Mouse (Mus musculus) cerebellum, adult 11 months (tissue): ENCODE data around the gene Tstd3.

Source experiments
- DNase-seq: peaks from one replicate; pipeline ENCODE4 v3.0.0; 2022

Gene Tstd3

DNA sequence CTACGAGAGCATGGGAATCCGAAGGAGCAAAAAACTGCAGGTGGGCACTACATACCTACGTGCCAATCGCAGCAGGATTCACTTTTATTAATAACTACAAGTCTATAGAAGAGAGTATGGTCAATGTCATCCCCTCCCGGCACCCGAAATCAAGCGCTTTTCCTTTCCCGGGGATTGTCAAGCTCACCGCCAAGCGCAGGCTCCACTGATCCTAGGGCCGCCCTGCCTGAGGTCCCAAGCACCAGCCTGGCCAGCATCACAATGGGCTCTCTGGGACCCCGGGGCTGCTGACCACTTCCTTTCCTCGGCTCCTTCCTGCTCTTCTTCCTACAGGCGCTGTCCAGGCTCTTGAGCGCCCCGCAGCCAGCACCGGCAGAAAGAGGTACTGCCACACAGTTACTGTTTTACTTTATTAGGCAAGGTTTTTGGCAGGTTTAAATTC, at the start of gene Tstd3, which contains the start of gene Usp45:
TSS of gene Tstd3 (minus strand) at position 350 of the 442 bp plus-strand sequence.
TSS of gene Usp45 (plus strand) at position 294 of the 442 bp plus-strand sequence.
- DNase-seq: peak; percentile 78

GRCm38 (mm10) chr4:21814029-21814428, 47.0 kb upstream of the Tstd3 start:
- DNase-seq: peak; percentile 11

DNA sequence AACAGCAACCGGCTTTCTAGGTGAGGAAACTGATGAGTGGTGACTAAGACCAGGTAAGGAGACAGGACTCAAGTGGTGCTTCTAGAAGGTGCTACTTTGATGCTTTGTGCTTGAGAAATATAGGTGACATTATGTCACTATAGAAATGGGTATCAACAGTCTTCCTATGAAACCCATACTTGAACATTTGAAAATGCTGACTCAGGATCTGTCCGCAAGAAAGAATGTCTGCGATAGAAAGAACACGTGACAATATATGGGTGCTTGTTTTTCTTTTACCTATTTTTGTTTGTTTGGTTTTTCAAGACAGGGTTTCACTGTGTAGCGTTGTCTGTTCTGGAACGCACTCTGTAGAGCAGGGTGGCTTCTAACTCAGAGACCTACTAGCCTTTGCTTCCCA, 45.6 kb upstream of the Tstd3 start:
- DNase-seq: no peak

DNA sequence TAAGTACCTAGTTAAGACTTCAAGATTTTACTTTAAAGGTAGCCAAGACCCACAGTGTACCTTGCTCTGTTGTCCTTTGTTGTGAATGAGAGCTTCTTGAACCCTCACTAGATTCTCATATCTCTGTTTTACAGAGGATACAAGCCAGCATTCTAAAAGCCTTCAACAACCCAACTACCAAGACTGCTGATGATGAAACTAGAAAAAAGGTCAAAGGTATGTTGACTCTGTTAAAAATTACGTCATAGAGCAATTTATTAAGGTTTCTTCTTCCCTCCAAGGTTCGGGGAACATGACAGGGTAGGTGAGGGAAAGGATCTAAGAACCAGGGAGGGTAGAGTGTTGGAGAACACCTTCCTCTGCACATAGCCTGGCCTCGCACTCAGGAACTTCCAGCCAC, 43.6 kb upstream of the Tstd3 start:
- no peak for DNase-seq

- no peak for DNase-seq
Observed at GRCm38 (mm10) chr4:21807204-21807603, 40.2 kb upstream of the Tstd3 start.

DNA sequence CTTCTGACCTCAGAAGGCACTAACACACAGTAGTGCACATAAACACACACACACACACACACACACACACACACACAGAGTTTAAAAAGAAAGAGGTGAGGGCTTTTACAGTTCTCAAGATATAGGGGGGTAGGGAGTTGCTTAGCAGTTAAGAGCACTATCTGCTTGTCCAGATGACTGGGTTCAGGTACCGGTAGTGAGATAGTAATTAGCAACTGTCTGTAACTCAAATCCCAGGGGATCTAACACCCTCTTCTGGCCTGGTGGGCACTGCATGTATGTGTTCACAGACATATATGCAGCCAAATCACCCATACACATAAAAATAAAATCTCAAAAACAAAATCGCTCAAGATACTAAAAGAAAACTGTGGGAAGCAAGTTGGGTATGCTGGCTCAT, 34.6 kb upstream of the Tstd3 start:
- no peak for DNase-seq

DNA sequence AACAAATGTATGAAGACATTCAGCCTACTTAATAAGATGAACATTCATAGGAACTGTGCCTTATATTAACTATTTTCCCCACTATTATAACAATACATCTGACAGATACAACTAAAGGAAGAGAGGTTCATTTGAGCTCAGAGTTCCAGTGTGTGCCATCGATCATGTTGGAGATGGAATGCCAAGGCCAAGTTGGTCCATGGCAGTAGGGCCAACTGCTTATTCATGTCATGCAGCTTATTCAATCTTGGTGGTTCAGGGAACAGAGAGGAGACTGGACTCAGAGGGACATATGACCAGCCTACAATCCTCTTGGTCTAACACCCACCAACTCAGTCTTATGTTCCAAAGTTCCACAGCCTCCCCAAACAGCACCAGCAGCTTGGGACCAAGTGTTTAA, 34.0 kb upstream of the Tstd3 start:
- no peak for DNase-seq

DNA sequence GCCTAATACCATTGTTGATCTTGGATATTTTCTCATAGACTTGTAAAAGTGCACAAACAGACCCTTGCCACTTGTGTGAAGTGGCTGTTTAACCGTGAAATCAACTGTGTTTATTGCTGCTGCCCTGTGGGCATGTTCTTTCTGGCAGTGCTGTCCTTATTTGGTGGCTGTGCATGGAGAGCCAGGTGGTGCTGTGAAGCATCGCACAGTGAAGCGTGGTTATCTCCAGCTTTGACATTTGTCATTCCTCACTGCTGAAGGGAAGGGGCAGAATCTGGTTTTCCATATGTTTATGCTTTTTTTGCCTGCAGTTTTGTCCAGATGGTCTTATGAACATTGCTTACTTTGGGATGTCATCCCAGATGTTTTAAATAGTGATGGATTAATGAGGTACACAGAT, 26.6 kb upstream of the Tstd3 start:
- no peak for DNase-seq

GRCm38 (mm10) chr4:21789836-21790235, 22.8 kb upstream of the Tstd3 start:
- DNase-seq: no peak

GRCm38 (mm10) chr4:21788903-21789302, 21.9 kb upstream of the Tstd3 start:
- DNase-seq: no peak

DNA sequence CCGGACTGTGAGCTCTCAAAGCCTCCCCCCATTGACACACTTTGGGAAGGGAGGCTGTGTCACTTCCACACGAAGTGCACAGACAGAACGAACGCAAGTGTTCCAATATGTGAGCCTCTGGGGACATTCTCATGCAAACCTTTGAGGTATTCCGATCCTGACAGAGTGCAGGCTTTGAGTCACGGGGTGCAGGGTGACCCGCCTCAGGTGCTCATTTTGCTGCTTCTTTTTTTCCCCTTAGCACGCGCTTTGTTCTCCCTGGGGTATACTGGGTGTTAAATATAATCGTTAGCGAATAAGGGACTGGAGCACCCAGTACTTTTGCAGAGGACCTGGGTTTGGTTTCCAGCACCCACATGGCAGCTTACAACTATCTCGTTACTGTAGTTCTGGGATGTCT, 19.3 kb upstream of the Tstd3 start:
- DNase-seq: no peak

DNA sequence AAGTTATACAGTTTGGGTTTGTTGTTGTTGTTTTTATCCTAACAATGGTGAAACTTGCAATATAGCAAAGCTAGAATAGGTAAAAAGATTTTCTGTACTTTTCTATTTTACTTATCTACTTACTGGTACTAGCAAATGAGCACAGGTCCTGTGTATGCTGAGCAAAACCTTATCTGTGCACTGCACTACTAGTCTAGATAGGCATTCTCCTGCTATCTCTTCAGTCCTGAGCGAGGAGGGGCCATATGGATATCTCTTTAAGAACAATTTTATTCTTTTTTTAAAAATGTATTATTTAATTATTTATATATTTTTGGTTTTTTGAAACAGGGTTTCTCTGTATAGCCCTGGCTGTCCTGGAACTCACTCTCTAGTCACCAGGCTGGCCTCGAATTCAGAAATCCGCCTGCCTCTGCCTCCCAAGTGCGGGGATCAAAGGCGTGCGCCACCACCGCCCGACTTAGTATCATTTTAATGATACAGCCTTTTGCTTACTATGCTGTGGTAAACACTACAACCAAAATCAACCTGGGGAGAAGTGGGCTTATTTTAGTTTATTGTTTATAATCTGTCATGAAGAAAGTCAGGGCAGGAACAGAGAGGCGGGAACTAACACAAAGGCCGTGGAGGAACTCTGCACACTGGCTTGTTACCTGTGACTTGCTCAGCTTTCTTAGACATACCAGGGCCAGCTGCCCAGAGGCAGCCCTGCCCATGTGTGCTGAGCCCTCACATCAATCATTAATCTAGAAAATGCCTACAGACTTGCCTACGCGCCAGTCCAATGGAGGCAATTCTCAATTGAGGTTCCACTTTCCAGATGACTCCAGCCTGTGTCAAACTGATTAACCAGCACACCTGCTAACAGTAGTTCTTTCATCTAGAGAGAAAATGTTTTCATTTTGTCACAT, 14.1 kb upstream of the Tstd3 start:
- DNase-seq: no peak

GRCm38 (mm10) chr4:21776946-21777265, 9.9 kb upstream of the Tstd3 start:
- DNase-seq: no peak

GRCm38 (mm10) chr4:21776091-21776945, 9.3 kb upstream of the Tstd3 start:
- peak; percentile 90 for DNase-seq

DNA sequence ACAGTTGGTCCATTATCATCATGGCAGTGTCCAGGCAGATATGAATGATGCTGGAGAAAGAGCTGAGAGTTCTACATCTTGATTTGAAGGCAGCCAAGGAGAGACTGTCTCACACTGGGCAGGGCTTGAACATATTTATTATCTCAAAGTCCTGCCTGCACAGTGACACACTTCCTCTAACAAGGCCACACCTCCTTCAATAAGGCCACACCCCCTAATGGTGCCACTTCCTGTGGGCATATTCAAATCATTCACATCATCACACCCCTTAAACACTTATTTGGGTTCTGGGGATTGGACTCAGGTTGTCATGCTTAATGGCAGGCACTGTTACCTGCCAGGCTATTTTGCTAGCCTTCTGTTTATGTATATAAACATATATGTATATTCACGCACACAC, 5.3 kb upstream of the Tstd3 start:
- no peak for DNase-seq

- no peak for DNase-seq
Observed at GRCm38 (mm10) chr4:21771064-21771463, 4.1 kb upstream of the Tstd3 start.

DNA sequence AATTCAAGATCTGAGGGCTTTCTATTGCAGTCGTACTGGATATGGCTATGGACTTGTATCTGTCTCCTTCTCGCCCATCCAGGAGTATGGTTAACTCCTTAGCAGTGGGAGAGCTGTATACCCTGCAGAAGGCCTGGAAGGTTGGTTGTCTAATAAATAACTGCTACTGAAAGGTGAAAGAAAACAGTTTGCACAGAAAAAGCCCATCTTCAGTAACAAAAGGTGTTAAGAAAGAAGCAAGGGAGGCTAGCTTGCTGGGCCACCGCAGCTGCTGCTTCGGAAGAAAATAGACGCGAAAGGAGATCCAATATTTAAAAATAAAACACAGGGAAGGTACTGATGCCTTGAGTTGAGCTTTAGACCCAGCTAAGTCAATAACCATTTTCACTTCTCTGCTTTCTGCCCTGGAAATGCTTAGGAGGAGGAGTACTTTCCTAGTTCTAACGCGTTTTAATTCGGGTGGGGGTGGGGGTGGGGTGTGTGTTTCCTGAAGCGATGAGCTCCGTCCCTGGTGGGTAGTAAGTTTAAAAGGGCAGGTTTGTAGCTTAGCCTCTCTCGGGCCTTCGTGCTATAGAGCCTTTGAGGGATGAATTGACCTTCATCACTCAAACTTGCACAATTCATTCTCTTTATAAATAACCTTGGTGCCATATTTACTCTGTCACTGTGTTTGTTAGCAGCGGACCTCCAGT, 695 bp downstream of the Tstd3 start:
- DNase-seq: no peak

DNA sequence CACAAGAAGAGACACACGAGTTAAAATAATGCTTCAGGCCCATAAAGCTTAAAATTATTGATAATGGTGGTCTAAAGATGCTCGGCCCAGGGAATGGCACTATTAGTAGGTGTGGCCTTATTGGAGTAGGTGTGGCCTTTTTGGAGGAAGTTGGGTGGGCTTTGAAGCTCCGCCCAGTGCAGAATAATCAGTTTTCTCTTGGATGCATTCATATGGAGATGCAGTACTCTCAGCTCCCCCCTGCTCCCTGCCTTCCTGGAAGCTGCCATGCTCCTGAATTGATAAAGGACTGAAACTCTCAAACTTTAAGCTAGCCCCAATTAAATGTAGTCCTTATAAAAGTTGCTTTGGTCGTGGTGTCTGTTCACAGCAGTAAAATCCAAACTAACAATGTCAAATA, 3.2 kb downstream of the Tstd3 start:
- no peak for DNase-seq

- DNase-seq: no peak
Observed at GRCm38 (mm10) chr4:21761416-21762160, 5.4 kb downstream of the Tstd3 start.

- no peak for DNase-seq
Observed at GRCm38 (mm10) chr4:21758860-21759259, 8.2 kb downstream of the Tstd3 start.

GRCm38 (mm10) chr4:21755123-21755789, 11.8 kb downstream of the Tstd3 start:
- no peak for DNase-seq

DNA sequence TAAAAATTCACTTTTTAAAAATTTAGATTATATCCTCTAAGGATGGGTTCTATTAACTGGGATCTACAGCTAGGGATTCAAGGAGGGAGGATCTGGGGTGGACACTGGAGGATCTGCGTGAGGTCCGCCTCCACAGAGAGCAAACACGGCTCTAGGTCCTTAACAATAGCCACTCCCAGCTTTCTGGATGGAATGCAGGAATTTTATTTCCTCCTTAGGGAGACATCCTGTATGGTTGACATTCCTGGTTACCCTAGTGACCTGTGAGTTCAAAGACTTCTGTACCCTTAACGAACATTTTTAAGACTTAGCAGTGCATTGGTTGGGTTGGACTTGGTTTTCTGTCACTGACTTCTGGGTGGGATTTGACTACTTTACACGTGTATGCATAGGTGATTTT, 21.3 kb downstream of the Tstd3 start:
- DNase-seq: no peak
